Mouse (Mus musculus) cerebellum, adult 2 months (tissue): ENCODE results near the gene Msantd3.

Experiments used
- CTCF ChIP-seq: fragments of 200-500 bp; IDR thresholded peaks from 2 replicates; pipeline ENCODE4 v1.5.1; 2011; ENCODE audit warnings: low read depth, mild to moderate bottlenecking, control low read depth, low read length, moderate library complexity, borderline replicate concordance; ENCODE audit not compliant: insufficient read depth
- POLR2A ChIP-seq: fragments of 200-500 bp; IDR thresholded peaks from 2 replicates; pipeline ENCODE4 v1.6.1; 2011; ENCODE audit warnings: low read length, control low read depth, borderline replicate concordance; ENCODE audit not compliant: insufficient read depth

- TF ChIP-seq CTCF (no peak), POLR2A (no peak)
Measured at GRCm38 (mm10) chr4:48609485-48609884, 69.8 kb downstream of the Msantd3 start.
